Mouse (Mus musculus) left cerebral cortex, adult 2 months (tissue): ENCODE data around the gene Exoc7. TPM values are rescaled to one million over a fixed set of nuclear protein-coding genes. Genes with fewer than 3 reads are reported as not detected.
"Not testable (repeated sequence)": the region's sequence is repeated elsewhere in the genome, so short reads cannot be mapped to it uniquely, and the experiment has no call there.

Experiments
- DNase-seq, 2 experiments: peaks; one replicate each; pipeline ENCODE4 v3.0.0; 2021 to 2022; ENCODE audit warnings: low spot score in 2 of 2, mixed read lengths in 1 of 2; ENCODE audit errors: extremely low spot score in 1 of 2
- H3K27ac ChIP-seq: fragments of 200-600 bp; 2 replicates; pipeline ENCODE4 v1.8.1; 2022
- H3K4me3 ChIP-seq: fragments of 200-600 bp; 2 replicates; pipeline ENCODE4 v1.8.1; 2022
- CTCF ChIP-seq: fragments of 200-600 bp; IDR thresholded peaks from 2 replicates; pipeline ENCODE4 v1.8.1; 2022; ENCODE audit warnings: antibody characterized with exemption, mild to moderate bottlenecking, moderate library complexity
- intact Hi-C: fragments of 180-260 bp; cut with DNase I; formaldehyde crosslinking; loops from one replicate; pipeline ENCODE4 v1.15.1; 2025
- total RNA-seq, 2 experiments: library from RNA; stranded (reverse); gene quantifications; 2 replicates each; pipeline ENCODE4 v1.2.3; 2021

Gene Exoc7
- total RNA-seq, 2 experiments from 2014 or later: 89.8 to 98.5 TPM

DNA sequence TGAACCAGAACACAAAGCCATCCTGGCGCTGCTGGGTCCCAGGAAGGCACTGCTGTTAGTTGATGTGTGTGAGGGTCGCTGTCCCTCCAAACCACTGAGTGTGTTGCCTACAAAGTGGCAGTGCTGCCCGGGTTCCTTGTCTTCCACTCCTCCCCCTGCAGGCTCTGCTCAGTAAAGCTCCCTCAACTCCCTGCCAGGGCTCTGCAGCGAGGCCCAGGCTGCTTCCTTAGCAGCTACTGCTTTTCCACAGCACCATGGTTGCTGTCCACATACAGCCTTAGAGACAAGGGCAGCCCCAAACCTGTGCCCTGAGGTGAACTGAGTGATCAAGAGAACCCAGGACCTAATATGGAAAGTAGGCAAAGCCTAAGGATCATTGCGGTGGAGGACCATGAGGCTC is 19.7 kb downstream of the Exoc7 start:
- Histone ChIP-seq H3K27ac (no peak overlapping the region), H3K4me3 (no peak overlapping the region)
- DNase-seq: peak in 1 of 2 experiments; percentile 6
- intact Hi-C loops: no loop called here
- no peak; the same call in 1 of the 2 replicates for TF ChIP-seq CTCF

- TF ChIP-seq CTCF: no peak
- intact Hi-C loops: no loop called here
- H3K4me3 ChIP-seq: no peak overlapping the region
- no peak overlapping the region for H3K27ac ChIP-seq
- no peak for DNase-seq
These were observed 21.3 kb downstream of the Exoc7 start for GRCm38 (mm10) chr11:116285770-116286191.

DNA sequence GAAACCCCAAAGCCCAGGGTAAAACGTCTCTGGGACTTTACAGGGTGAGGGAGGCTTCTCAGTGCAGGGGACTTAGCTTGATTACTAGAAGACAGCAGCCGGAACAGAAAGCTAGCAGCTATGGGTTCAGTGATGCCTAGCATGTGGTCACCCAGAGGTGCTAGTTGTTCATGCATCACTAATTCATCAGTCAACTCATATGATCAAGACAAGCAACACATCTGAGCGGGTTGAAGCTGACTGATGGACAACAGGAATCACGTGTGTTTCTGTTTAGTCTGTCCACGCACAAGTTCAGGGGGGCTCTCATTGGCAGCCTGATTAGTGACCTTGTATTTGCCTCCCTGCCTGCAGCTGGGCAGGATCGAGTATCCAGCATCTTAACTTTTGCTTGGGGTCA is 23.1 kb downstream of the Exoc7 start:
- intact Hi-C loops: no loop called here
- DNase-seq: no peak
- Histone ChIP-seq H3K27ac (no peak overlapping the region), H3K4me3 (no peak overlapping the region)
- TF ChIP-seq CTCF: no peak

DNA sequence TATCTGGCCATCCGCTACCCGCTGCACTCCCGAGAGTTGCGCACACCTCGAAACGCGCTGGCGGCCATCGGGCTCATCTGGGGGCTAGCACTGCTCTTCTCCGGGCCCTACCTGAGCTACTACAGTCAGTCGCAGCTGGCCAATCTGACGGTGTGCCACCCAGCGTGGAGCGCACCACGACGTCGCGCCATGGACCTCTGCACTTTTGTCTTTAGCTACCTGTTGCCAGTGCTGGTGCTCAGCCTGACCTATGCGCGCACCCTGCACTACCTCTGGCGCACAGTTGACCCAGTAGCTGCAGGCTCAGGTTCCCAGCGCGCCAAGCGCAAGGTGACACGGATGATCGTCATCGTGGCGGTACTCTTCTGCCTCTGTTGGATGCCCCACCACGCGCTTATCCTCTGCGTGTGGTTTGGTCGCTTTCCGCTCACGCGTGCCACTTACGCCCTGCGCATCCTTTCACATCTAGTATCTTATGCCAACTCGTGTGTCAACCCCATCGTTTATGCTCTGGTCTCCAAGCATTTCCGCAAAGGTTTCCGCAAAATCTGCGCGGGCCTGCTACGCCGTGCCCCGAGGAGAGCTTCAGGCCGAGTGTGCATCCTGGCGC is 24.0 kb downstream of the Exoc7 start:
- TF ChIP-seq CTCF: no peak
- intact Hi-C loops: no loop called here
- Histone ChIP-seq H3K27ac (no peak overlapping the region), H3K4me3 (no peak overlapping the region)
- DNase-seq: no peak

GRCm38 (mm10) chr11:116282089-116282488 is 24.9 kb downstream of the Exoc7 start:
- DNase-seq: no peak
- H3K27ac ChIP-seq: no peak overlapping the region
- intact Hi-C loops: no loop called here
- H3K4me3 ChIP-seq: no peak overlapping the region
- no peak for TF ChIP-seq CTCF

DNA sequence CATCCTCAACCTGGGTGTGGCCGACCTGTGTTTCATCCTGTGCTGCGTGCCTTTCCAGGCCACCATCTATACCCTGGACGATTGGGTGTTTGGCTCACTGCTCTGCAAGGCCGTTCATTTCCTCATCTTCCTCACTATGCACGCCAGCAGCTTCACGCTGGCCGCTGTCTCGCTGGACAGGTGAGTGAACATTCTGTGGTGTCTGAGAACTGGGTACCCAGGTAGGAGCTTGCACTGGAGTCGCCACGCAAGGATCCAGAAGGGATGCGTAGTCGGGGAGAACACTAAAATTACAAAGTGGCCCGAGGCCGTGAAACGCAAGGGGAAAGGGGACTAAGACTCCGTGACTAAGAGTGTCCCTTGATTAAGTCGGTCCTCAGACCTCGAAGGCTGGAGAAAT is 25.4 kb downstream of the Exoc7 start:
- DNase-seq: no peak
- no peak for TF ChIP-seq CTCF
- intact Hi-C loops: no loop called here
- no peak overlapping the region for H3K4me3 ChIP-seq
- no peak overlapping the region for H3K27ac ChIP-seq

DNA sequence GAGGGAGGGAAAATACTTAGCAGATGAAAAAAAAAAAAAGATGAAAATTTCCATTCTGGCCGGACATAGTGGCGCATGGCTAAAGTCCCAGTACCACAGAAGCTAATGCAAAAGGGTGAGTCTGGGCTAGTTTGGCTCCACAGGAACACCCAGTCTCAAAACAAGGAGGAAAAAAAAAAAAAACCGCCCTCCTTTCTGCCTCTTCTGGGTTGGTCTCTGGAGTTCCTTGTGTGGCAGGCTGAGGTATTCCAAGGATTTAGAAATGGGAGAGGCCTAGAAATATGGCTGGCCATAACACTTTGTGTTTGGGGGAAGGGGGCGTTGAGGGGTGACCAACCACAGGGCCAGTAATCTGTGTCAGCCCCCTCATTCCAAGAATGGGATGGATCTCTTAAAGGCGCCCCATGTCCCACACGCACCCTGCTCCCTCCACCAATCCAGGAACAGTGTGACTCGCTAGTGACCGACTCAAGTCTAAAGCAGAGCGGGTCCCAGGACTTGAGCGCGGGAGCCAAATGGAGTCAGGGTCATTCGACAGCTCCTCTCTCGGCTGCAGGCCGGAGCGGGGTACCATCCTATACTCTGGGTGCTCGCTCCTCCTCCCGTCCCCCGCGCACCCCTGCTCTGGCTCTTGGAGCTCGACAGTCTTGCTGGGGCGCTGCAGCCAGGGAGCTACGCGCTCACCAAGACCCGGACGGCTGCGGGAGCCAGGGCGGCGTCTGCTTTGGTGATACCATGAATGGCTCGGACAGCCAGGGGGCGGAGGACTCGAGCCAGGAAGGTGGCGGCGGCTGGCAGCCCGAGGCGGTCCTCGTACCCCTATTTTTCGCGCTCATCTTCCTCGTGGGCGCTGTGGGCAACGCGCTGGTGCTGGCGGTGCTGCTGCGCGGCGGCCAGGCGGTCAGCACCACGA is 26.0 kb downstream of the Exoc7 start, which contains the start of gene Galr2:
TSS of gene Galr2 (plus strand) at position 189 of the 913 bp plus-strand sequence.
- no peak for DNase-seq
- intact Hi-C loops: no loop called here
- Histone ChIP-seq H3K4me3 (no peak within 1 kb of the TSS), H3K27ac (no peak within 1 kb of the TSS)
- no peak for TF ChIP-seq CTCF

DNA sequence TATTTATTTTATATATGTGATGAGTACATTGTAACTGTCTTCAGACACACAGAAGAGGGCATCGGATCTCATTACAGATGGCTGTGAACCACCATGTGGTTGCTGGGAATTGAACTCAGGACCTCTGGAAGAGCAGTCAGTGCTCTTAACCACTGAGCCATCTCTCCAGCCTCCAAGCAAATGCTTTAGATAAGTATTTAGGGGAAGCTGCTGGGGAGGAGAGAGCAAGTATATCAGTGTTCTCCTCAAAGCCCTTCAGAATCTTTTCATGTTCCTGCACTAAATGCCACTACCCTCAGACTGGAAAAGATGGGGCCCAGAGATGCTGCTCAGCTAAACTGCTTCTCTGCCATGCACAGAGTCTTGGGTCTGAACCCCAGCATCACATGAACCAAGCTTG is 29.8 kb downstream of the Exoc7 start:
- intact Hi-C loops, H3K27ac ChIP-seq, DNase-seq, H3K4me3 ChIP-seq: not testable (repeated sequence)

GRCm38 (mm10) chr11:116274045-116274666 is 32.9 kb downstream of the Exoc7 start, which contains the start of gene Srp68:
Srp68 (minus strand) TSS chr11:116274217.
- peak within 1 kb of the TSS; percentile 95 for H3K27ac ChIP-seq
- peak within 1 kb of the TSS; percentile 76 for H3K4me3 ChIP-seq
- TF ChIP-seq CTCF: peak; percentile 4
- intact Hi-C loops: loop anchor here (1.0 kb wide), 1 partner anchor 32 kb away; no protein-coding TSS in a partner anchor
- peak; percentile 92 to 96 for DNase-seq

DNA sequence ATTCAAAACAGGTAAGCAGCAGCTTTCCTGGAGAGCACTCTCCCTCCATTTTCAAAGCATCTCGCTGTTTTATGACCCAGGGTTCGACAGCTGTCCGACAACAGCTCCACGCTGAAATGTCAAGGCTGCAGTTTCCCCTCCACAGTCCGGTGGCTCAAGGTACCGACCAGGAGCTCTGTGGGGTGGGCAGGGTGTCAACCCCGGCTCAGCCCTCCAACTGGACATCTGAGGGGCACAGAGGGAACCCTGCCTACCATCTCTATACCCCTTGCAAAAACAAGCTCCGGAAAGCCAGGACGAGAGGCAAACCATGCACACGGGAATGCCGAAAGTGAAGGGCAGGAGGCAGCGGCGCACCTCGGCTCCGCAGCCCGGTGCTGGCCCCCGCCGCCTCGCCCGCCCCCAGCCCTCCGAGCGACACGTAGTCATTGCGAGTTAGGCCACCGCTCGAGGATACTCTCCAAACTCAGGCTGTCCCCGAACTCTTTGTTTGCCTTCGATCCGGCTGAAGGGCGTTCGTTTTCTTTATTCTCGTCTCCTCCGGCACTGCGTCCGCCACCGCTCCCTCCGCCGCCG is 33.5 kb downstream of the Exoc7 start:
- intact Hi-C loops: loop anchor here (1.0 kb wide), 1 partner anchor 33 kb away; no protein-coding TSS in a partner anchor
- H3K27ac ChIP-seq: peak overlapping the region; percentile 95

GRCm38 (mm10) chr11:116272589-116273468 is 34.2 kb downstream of the Exoc7 start:
- no peak for TF ChIP-seq CTCF
- DNase-seq: no peak
- no peak overlapping the region for H3K27ac ChIP-seq
- intact Hi-C loops: no loop called here
- peak overlapping the region; percentile 76 for H3K4me3 ChIP-seq

More for the DNA sequence above, 33.5 kb downstream of the Exoc7 start:
- no peak for TF ChIP-seq CTCF
- no peak for DNase-seq
- H3K4me3 ChIP-seq: peak overlapping the region; percentile 76
